Mouse (Mus musculus): ENCODE results near the gene Il20ra. TPM values are rescaled to one million over a fixed set of nuclear protein-coding genes. Genes with fewer than 3 reads are reported as not detected.
A peak's percentile ranks its signal among the peaks of the same experiment; 100 is the strongest.

The Il20ra gene
- 0.07 TPM in 1 of 2 replicates, not detected in the other for polyA plus RNA-seq (2015; fragmentation: Nextera tagmentation; extraction: Ambion mirVana)

DNA sequence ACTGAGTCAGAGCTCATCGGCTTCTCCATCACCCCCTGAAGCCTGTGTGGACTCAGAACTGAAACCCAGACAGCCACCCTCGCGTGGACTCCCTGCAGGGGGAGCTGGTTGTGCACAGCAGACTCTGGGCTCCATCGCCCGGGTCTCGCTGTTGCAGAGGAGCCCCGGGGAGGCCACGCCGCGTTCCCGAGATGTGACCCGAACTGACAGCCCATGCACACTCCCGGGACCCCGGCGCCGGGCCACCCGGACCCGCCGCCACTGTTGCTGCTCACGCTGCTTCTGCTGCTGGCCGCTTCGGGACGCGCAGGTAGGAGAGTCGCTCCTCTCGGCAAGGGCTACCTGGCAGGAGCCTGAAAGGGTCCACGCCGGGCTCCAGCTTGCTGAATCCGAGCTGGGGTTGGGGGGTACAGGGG, at the start of gene Il20ra:
TSS of gene Il20ra (plus strand) at position 150 of the 416 bp plus-strand sequence.
- H3K27ac ChIP-seq (ENCODE audit: low read length), result no peak within 1 kb of the TSS
- no peaks in the 10 kb centered on the region for H3K9me3 ChIP-seq (replicated peaks; ENCODE audit: control insufficient read depth, low read length)
- under 1% methylated on average over 29 of the region's 29 CpGs for WGBS (ENCODE audit: insufficient replicate concordance)
- H3K4me2 ChIP-seq (ENCODE audit: low read depth, low read length), result peak within 1 kb of the TSS; percentile 73
- H3K36me3 ChIP-seq (ENCODE audit: control insufficient read depth, insufficient read depth), result no peaks in the 10 kb centered on the region
- no peak for ATAC-seq (ENCODE audit: low read depth)
- peak within 1 kb of the TSS; percentile 55 for H3K4me3 ChIP-seq (ENCODE audit: low read depth, low read length)
- H3K27me3 ChIP-seq (ENCODE audit: control insufficient read depth, insufficient read depth, low read depth, low read length), result peaks cover 8% of the 10 kb centered on the region
- peak within 1 kb of the TSS; percentile 20; the same call in 1 of the 2 replicates for H3K9ac ChIP-seq (ENCODE audit: low read depth, low read length)
- peaks cover 3% of the 10 kb centered on the region for H3K4me1 ChIP-seq (ENCODE audit: control insufficient read depth, low read depth, low read length)

DNA sequence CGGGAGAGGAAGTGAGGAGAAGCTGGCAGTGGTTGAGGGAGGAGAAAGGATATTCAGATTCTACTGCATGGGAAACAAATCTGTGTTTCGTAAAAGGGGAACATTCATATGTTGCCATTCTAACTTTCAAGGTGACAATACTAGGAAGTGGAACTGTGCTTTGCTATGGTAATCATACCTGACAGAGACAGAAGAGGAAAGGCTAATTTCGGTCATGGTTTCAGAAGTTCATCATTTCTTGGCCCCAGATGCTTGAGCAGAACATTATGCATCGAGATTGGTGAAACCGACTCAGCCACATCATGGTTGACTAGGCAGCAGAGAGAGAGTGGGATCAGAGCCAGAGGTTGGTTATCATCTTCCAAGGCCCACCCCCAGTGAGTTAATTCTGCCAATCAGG, 43.4 kb upstream of the Il20ra start:
- no peak for ATAC-seq (ENCODE audit: low read depth)
- Histone ChIP-seq H3K36me3 (ENCODE audit: control insufficient read depth, insufficient read depth) (no peaks in the 10 kb centered on the region), H3K9ac (ENCODE audit: low read depth, low read length) (no peak overlapping the region), H3K4me3 (ENCODE audit: low read depth, low read length) (no peak overlapping the region), H3K4me2 (ENCODE audit: low read depth, low read length) (no peak overlapping the region), H3K4me1 (ENCODE audit: control insufficient read depth, low read depth, low read length) (no peaks in the 10 kb centered on the region), H3K27me3 (ENCODE audit: control insufficient read depth, insufficient read depth, low read depth, low read length) (no peaks in the 10 kb centered on the region), H3K27ac (ENCODE audit: low read length) (no peak overlapping the region), H3K9me3 (replicated peaks; ENCODE audit: control insufficient read depth, low read length) (no peaks in the 10 kb centered on the region)
- WGBS (ENCODE audit: insufficient replicate concordance), result 54% methylated on average over 5 of the region's 5 CpGs

DNA sequence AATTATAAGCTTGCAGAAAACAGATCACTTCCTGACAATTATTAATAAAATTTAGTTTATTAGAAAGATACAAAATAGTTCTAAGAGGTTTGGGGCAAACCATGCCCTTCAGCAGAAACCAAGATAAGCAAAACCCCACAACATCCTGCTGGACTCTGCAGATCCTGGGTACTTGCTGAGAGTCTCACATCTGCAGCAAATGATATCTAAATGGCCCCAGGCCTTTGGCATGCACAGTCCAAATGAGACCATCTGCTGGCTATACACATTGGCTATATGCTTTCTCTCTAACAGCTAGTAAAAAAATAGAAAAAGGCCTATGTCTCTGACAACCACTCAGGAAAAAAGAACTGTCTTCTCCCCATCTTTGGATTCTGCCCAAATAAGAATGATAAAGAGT, 40.4 kb upstream of the Il20ra start:
- no peak overlapping the region for H3K9ac ChIP-seq (ENCODE audit: low read depth, low read length)
- H3K4me1 ChIP-seq (ENCODE audit: control insufficient read depth, low read depth, low read length), result no peaks in the 10 kb centered on the region
- H3K4me3 ChIP-seq (ENCODE audit: low read depth, low read length), result no peak overlapping the region
- no peak overlapping the region for H3K27ac ChIP-seq (ENCODE audit: low read length)
- H3K27me3 ChIP-seq (ENCODE audit: control insufficient read depth, insufficient read depth, low read depth, low read length), result no peaks in the 10 kb centered on the region
- H3K36me3 ChIP-seq (ENCODE audit: control insufficient read depth, insufficient read depth), result no peaks in the 10 kb centered on the region
- no peak overlapping the region for H3K4me2 ChIP-seq (ENCODE audit: low read depth, low read length)
- no peak for ATAC-seq (ENCODE audit: low read depth)
- H3K9me3 ChIP-seq (replicated peaks; ENCODE audit: control insufficient read depth, low read length), result no peaks in the 10 kb centered on the region

DNA sequence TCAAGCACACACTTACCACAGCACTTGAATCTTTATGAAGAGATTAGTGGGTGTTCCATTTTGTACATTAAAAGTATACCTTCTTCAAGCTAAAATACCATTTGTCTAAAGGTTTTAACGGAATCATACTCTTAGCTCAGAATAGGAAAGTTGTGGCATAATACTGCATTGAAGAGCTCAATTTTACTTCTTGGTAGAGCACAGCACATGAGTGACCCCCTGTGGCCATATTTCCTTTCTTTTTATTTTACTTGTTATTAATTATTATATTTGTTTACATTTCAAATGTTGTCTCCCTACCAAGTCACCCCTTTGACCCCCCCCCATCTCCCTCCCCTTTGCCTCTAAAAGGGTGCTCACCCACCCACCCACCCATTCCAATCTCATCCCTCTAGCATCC, 39.2 kb upstream of the Il20ra start:
- Histone ChIP-seq H3K9ac (ENCODE audit: low read depth, low read length) (no peak overlapping the region), H3K4me3 (ENCODE audit: low read depth, low read length) (no peak overlapping the region), H3K27ac (ENCODE audit: low read length) (no peak overlapping the region), H3K4me2 (ENCODE audit: low read depth, low read length) (no peak overlapping the region), H3K36me3 (ENCODE audit: control insufficient read depth, insufficient read depth) (no peaks in the 10 kb centered on the region), H3K27me3 (ENCODE audit: control insufficient read depth, insufficient read depth, low read depth, low read length) (no peaks in the 10 kb centered on the region), H3K9me3 (replicated peaks; ENCODE audit: control insufficient read depth, low read length) (no peaks in the 10 kb centered on the region), H3K4me1 (ENCODE audit: control insufficient read depth, low read depth, low read length) (no peaks in the 10 kb centered on the region)
- no peak for ATAC-seq (ENCODE audit: low read depth)
- WGBS (ENCODE audit: insufficient replicate concordance), result 68% methylated on average over 1 of the region's 1 CpGs

DNA sequence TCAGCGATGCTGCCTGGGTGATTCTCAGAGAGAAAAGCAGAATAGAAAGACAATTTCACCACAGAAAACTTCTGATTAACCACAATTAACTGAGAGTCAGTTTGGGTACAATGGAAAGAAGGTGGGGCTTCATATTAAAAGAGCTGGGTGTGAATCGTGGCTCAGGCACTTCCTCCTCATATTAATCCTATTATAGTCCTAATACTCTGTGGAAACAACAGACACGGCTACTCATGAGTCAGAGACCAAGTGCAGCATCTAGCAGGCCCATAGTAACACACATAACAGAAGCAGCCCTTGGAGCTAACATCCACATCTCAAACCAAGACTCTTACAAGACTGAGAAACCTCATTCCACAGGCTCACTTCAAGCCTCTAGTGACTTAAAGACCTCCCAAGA, 24.7 kb upstream of the Il20ra start:
- H3K27ac ChIP-seq (ENCODE audit: low read length), result no peak overlapping the region
- H3K9ac ChIP-seq (ENCODE audit: low read depth, low read length), result no peak overlapping the region
- 60% methylated on average over 3 of the region's 3 CpGs for WGBS (ENCODE audit: insufficient replicate concordance)
- H3K36me3 ChIP-seq (ENCODE audit: control insufficient read depth, insufficient read depth), result no peaks in the 10 kb centered on the region
- H3K4me3 ChIP-seq (ENCODE audit: low read depth, low read length), result no peak overlapping the region
- H3K27me3 ChIP-seq (ENCODE audit: control insufficient read depth, insufficient read depth, low read depth, low read length), result no peaks in the 10 kb centered on the region
- no peak for ATAC-seq (ENCODE audit: low read depth)
- no peak overlapping the region for H3K4me2 ChIP-seq (ENCODE audit: low read depth, low read length)
- no peaks in the 10 kb centered on the region for H3K4me1 ChIP-seq (ENCODE audit: control insufficient read depth, low read depth, low read length)
- 0 out of 2 replicates have a peak, but pooled peaks cover 3% of the 10 kb centered on the region for H3K9me3 ChIP-seq (replicated peaks; ENCODE audit: control insufficient read depth, low read length)

- H3K4me2 ChIP-seq (ENCODE audit: low read depth, low read length), result no peak overlapping the region
- H3K36me3 ChIP-seq (ENCODE audit: control insufficient read depth, insufficient read depth), result no peaks in the 10 kb centered on the region
- no peaks in the 10 kb centered on the region for H3K27me3 ChIP-seq (ENCODE audit: control insufficient read depth, insufficient read depth, low read depth, low read length)
- no peak overlapping the region for H3K9ac ChIP-seq (ENCODE audit: low read depth, low read length)
- H3K9me3 ChIP-seq (replicated peaks; ENCODE audit: control insufficient read depth, low read length), result no peaks in the 10 kb centered on the region
- H3K4me3 ChIP-seq (ENCODE audit: low read depth, low read length), result no peak overlapping the region
- no peak for ATAC-seq (ENCODE audit: low read depth)
- no peaks in the 10 kb centered on the region; the same call in 1 of the 2 replicates for H3K4me1 ChIP-seq (ENCODE audit: control insufficient read depth, low read depth, low read length)
- H3K27ac ChIP-seq (ENCODE audit: low read length), result peak overlapping the region; percentile 67
- WGBS (ENCODE audit: insufficient replicate concordance), result 29% methylated on average over 3 of the region's 3 CpGs
These were observed 21.1 kb upstream of the Il20ra start for GRCm38 (mm10) chr10:19691287-19691686.

- WGBS (ENCODE audit: insufficient replicate concordance), result 16% methylated on average over 13 of the region's 13 CpGs
- Histone ChIP-seq H3K4me2 (ENCODE audit: low read depth, low read length) (peak overlapping the region; percentile 20; the same call in 1 of the 2 replicates), H3K4me1 (ENCODE audit: control insufficient read depth, low read depth, low read length) (no peaks in the 10 kb centered on the region; the same call in 1 of the 2 replicates), H3K4me3 (ENCODE audit: low read depth, low read length) (no peak overlapping the region), H3K27me3 (ENCODE audit: control insufficient read depth, insufficient read depth, low read depth, low read length) (no peaks in the 10 kb centered on the region), H3K27ac (ENCODE audit: low read length) (peak overlapping the region; percentile 67), H3K9ac (ENCODE audit: low read depth, low read length) (no peak overlapping the region), H3K36me3 (ENCODE audit: control insufficient read depth, insufficient read depth) (no peaks in the 10 kb centered on the region), H3K9me3 (replicated peaks; ENCODE audit: control insufficient read depth, low read length) (no peaks in the 10 kb centered on the region)
- ATAC-seq (ENCODE audit: low read depth), result peak; percentile 75
These were observed 20.6 kb upstream of the Il20ra start for GRCm38 (mm10) chr10:19691771-19692170.

- Histone ChIP-seq H3K27ac (ENCODE audit: low read length) (peak overlapping the region; percentile 66), H3K9me3 (replicated peaks; ENCODE audit: control insufficient read depth, low read length) (no peaks in the 10 kb centered on the region), H3K27me3 (ENCODE audit: control insufficient read depth, insufficient read depth, low read depth, low read length) (no peaks in the 10 kb centered on the region), H3K36me3 (ENCODE audit: control insufficient read depth, insufficient read depth) (no peaks in the 10 kb centered on the region), H3K9ac (ENCODE audit: low read depth, low read length) (no peak overlapping the region), H3K4me2 (ENCODE audit: low read depth, low read length) (0 out of 2 replicates have a peak overlapping the region, but pooled peaks have one; percentile 20), H3K4me3 (ENCODE audit: low read depth, low read length) (no peak overlapping the region), H3K4me1 (ENCODE audit: control insufficient read depth, low read depth, low read length) (no peaks in the 10 kb centered on the region; the same call in 1 of the 2 replicates)
- ATAC-seq (ENCODE audit: low read depth), result no peak
- WGBS (ENCODE audit: insufficient replicate concordance), result 40% methylated on average over 7 of the region's 7 CpGs
These were observed 20.0 kb upstream of the Il20ra start for GRCm38 (mm10) chr10:19692332-19692731.

- Histone ChIP-seq H3K4me2 (ENCODE audit: low read depth, low read length) (0 out of 2 replicates have a peak overlapping the region, but pooled peaks have one; percentile 26), H3K27ac (ENCODE audit: low read length) (no peak overlapping the region)
- WGBS (ENCODE audit: insufficient replicate concordance), result 20% methylated on average over 8 of the region's 8 CpGs
These were observed 19.4 kb upstream of the Il20ra start for GRCm38 (mm10) chr10:19692988-19693387.

More at GRCm38 (mm10) chr10:19692988-19693387, 19.4 kb upstream of the Il20ra start:
- Histone ChIP-seq H3K27me3 (ENCODE audit: control insufficient read depth, insufficient read depth, low read depth, low read length) (no peaks in the 10 kb centered on the region), H3K36me3 (ENCODE audit: control insufficient read depth, insufficient read depth) (no peaks in the 10 kb centered on the region), H3K9me3 (replicated peaks; ENCODE audit: control insufficient read depth, low read length) (no peaks in the 10 kb centered on the region), H3K9ac (ENCODE audit: low read depth, low read length) (no peak overlapping the region), H3K4me1 (ENCODE audit: control insufficient read depth, low read depth, low read length) (no peaks in the 10 kb centered on the region; the same call in 1 of the 2 replicates), H3K4me3 (ENCODE audit: low read depth, low read length) (no peak overlapping the region)
- 0 out of 2 replicates have a peak, but pooled peaks have one; percentile 37 for ATAC-seq (ENCODE audit: low read depth)
